Mouse (Mus musculus) monocyte, adult 2 months (primary cell): Measurements from ENCODE around the gene Kcnip2.

Source experiments
- DNase-seq, 2 experiments: peaks; one replicate each; pipeline ENCODE4 v3.0.0; 2022; ENCODE audit warnings: low spot score in 2 of 2, low read depth in 1 of 2

Kcnip2 gene

DNA sequence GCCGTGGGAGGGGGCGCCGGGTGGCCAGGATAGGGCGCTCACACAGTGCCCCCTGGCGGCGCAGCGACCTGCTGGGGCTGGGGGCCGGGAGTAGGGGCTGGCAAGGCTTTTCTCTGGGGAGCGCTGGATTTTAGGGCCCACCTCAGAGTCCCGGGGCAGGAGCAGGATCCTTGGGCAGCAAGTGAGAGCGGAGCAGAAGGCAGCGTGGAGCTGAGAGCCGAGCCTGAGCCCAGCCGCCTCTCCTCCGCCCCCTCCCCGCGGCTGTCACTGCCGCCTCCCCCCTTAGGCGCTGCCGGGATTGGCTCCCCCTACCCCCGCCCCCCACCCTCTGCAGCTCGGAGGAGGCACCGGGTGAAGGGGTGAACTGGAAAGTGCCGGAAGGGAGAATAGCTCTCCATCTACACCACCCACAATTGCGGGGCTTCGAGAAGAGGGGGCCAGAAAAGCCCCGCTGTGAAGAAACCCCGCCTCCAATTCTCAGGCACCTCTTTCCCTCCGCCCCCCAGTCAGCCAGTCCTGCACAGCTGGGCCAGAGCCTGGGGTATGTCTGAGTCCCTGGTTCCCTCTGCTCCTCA is at the start of gene Kcnip2:
Kcnip2 (minus strand) TSS at position 231 of the 575 bp plus-strand sequence.
- no peak for DNase-seq

- DNase-seq = no peak
Observed at GRCm38 (mm10) chr19:45855284-45855920, 39.5 kb upstream of the Kcnip2 start.

- no peak for DNase-seq
Observed at GRCm38 (mm10) chr19:45854521-45854920, 38.7 kb upstream of the Kcnip2 start.

DNA sequence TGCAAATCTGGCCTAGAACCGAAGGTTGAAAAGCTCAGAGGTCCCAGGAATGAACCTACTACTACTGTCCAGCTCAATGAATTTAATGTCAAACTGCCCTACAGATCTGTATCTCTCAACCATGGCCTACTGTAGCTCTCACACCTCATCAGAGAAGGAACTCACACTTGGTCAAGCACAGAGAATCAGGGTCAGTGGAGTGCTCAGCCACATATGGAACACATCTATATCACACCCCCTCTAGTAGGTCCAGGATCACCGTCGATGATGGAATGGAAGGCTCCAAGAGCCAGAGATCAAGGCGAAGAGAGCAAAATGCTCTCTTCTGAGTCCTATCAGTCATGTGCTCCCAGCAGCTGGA is 31.9 kb upstream of the Kcnip2 start:
- no peak for DNase-seq

DNA sequence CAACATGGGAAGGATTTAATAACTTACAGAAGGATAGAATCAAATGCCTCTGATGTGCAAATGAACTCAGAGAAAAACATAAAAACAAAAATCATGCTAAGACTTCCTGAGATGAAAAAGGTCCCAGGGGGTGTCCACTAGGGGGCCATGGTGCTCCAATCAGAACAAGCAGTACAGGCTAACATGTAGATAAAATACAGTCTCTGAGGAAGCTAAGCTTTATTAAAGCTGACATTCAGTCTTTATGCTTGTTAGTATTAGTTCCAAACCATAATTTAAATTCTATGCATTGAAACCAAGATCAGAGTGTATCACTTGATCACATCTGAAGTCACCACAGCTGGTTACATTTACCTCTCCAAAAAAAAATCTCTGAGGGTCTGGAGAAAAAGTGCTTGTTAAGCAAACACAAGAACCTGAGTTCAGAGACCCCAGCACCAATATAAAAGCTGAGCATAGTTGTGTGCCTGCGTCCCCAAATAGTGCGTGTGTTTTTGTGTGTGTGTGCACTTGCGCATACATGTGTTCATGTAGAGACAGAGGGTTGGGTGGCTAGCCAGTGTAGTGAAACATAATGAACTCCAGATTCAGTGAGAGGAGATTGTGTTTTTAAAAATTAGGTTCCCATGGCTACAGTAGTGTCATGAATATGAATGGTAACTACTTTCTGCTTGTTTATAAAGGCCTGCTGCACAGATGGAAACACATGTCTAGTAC is 31.3 kb upstream of the Kcnip2 start:
- DNase-seq = no peak

GRCm38 (mm10) chr19:45844209-45844608 is 28.3 kb upstream of the Kcnip2 start:
- DNase-seq = no peak

DNA sequence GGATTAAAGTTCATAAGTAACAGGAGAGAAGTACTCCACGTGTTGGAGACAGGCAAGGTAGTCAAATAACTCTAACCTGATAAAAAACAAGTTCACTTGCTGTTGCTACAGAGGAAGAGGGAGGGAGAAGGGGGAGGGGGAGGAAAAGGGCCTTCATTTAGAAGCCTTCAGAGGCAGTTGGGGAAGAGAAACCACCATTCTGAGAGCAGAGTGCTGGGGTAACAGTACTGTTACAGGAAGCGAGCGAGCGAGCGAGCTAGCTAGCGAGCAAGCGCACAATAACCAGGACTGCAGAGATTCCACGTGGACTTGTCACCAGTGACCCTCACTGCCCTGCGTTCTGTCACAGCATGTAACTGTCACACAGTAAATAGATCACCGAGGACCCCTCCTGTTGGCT is 27.6 kb upstream of the Kcnip2 start:
- no peak for DNase-seq

DNA sequence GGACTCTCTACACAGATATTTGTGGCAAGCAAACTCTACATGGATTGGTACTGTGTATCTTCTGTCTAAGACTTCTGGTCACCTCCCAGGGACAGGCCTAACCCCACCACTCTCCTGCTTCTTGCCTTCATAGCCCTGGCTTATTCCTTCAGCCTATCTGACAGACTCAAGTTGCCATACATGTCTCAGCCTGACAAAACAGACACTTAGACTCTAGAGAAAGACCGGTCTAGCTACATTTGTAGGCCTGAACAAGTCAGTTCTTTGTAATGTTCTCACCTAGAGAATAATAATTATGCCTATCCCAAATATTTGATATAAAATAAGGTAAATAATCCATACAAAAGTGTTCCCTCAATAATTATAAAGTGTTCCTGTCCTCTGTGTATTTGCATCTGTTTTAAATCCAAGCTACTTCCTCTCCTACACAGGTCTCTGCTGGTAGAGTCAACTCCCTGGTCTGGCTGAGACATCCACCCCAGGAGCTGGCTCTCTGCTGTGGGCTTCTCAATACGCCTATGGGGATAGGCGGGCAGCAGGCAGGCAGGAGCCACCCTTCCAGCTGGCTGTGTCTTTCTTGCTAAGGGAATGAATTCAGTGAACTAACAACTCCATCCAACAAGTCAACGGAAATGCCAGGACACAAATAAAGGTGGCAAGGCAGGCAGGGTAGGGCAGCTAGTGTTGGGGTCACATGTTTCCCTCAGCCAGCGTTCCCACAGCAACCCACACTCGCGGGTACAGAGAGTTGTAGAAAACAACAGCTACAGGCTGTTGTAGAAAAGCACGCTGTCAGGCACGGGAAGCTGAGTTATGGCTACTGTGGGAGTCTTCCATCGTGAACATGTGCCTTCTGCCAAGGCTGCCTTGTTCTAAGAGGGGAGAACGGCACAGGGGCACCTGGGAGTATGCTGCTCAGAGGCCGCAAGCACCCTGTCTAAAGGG is 21.5 kb upstream of the Kcnip2 start:
- DNase-seq = no peak

GRCm38 (mm10) chr19:45835490-45835889 is 19.6 kb upstream of the Kcnip2 start:
- no peak for DNase-seq

DNA sequence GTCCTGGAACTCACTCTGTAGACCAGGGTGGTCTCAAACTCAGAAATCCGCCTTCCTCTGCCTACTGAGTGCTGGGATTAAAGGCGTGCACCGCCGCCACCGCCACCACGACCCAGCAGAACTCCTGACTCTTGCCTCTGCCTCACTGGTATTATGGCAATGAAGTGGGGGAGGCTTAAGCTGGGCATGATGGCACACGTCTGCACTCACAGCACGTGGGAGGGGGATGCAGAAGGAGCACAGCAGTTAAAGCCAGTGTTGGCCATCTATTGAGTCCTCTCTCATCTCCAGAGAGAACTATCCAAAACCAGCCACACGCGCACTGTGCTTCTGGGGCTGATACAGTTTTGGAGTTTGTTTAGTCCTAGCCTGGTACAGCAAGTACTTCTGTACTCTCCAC is 17.8 kb upstream of the Kcnip2 start:
- no peak for DNase-seq

DNA sequence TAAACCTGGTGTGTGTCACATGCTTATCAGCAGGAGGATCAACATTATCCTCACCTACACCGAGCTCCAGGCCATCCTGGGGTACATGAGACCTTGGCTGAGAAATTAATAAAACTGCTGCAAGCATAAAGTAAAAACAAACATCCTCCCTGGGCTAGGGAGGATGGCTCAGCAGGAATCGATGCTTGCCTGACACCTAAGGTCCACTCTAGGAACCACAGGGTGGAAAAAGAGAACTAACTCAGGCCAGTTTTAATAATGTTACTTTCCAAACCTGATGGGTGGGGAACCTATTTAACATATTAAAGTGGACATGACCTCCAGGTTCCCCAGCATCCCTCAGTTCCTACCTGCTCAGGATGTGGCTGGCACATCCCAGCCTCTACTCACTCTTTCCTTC is 14.8 kb upstream of the Kcnip2 start:
- no peak for DNase-seq

GRCm38 (mm10) chr19:45827736-45828135 is 11.9 kb upstream of the Kcnip2 start:
- no peak for DNase-seq

DNA sequence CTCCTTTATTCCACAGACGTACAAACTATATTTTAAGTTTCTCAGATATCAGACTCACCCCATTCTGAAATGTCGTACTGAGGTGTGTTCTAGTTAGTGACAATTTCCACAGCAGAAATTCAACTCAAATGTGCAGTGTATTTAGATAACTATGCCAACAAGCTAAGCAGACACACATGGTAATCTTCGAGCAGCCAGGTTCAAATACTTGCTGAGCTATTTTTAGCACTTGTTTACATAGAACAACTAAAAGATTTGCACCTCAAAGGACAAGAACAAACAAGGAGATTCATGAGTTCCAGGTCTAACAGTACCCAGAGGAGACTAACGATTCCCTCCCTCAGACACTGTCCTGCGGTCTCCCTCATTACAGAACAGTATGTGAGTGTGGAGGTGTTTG is 11.3 kb upstream of the Kcnip2 start:
- no peak for DNase-seq

DNA sequence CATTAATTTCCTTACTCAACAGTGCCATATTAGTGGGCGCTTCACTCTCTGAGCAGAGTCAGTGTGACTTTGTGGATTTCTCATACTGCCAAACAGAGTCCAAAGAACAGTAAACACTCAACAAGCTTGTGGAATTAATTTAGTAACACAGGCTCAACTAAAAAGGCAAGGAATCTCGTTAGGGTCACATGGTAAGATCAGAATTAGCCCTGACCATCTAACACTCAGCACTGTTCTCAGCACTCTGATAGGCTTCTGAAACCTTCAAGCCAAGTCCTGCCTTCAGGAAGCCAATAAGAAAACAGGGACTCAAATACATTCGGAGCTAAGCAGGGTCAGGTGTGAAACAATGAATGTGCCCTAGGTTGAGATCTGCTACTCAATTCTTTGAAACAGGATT is 10.3 kb upstream of the Kcnip2 start:
- DNase-seq = no peak

- DNase-seq = no peak
Observed at GRCm38 (mm10) chr19:45821832-45822231, 6.0 kb upstream of the Kcnip2 start.

GRCm38 (mm10) chr19:45817816-45818490 is 2.1 kb upstream of the Kcnip2 start:
- no peak for DNase-seq

- no peak for DNase-seq
Observed at GRCm38 (mm10) chr19:45816727-45817126, 866 bp upstream of the Kcnip2 start.

DNA sequence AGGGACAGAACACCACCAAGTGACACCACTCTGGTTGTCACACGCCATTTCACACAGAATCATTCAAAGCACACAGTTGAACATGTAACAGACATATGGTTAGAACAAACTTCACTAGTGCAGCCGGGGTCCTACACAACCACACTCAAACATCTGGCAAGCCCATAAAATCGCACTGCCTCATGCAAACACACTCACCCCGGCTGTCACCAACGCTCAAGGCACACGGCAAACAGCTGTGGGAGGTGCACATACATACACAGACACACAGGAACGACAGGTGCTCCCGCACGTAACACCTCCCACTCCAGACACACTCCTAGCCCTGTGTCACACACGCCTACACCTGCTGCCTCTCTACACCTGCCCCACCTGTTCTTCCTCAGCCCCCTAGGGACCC is 691 bp downstream of the Kcnip2 start:
- DNase-seq = no peak

DNA sequence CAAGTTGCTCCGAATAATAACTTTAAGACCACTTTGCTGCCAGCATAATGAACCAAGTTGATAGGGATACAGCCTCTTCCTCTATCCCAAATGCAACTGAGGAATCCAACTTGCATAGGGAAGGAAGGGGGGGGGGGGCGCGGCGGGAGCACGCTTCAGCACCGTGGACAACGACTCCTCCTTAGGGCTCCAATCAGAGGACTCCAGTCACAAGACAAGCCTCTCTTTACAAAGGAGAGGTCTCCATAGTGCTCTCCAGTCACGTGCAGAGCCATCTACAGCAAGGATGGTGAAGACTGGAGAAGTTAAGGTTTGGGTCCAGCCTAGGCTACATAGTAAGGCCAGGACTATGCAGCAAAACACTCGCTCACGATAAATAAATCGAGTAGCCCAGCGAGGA is 2.1 kb downstream of the Kcnip2 start:
- DNase-seq = no peak

GRCm38 (mm10) chr19:45813263-45813662 is 2.6 kb downstream of the Kcnip2 start:
- peak; percentile 58 to 70 for DNase-seq

GRCm38 (mm10) chr19:45812673-45813252 is 3.1 kb downstream of the Kcnip2 start:
- DNase-seq = no peak
